ENCODE assay signal across 8 mouse cellular contexts in genomic region chr13:67729441-67729840, GRCm38 (mm10). TPM values are rescaled to one million over a fixed set of nuclear protein-coding genes. Genes with fewer than 3 reads are reported as not detected.
A peak's percentile ranks its signal among the peaks of the same experiment; 100 is the strongest.
DNase-seq lines count a peak whose midpoint lies in the region; ATAC-seq lines count a peak whose summit lies in the region.
"Not testable (repeated sequence)": the region's sequence is repeated elsewhere in the genome, so short reads cannot be mapped to it uniquely, and the experiment has no call there.

No protein-coding gene starts in this region.

- H3K27me3 ChIP-seq in embryonic facial prominence, embryonic 10.5 days (replicated peaks; ENCODE audit: low read depth, poor library complexity, severe bottlenecking); heart, embryonic 12.5 days (replicated peaks); limb, embryonic 10.5 days (ENCODE audit: low read depth, poor library complexity, severe bottlenecking): not testable (repeated sequence)

- not testable (repeated sequence) for H3K4me1 ChIP-seq in embryonic facial prominence, embryonic 10.5 days; heart, embryonic 12.5 days (replicated peaks); limb, embryonic 10.5 days

- peak overlapping the region; percentile 67 for H3K4me3 ChIP-seq in embryonic facial prominence, embryonic 10.5 days
- peak overlapping the region; percentile 85 for H3K4me3 ChIP-seq in heart, embryonic 12.5 days
- H3K4me3 ChIP-seq in limb, embryonic 10.5 days, result peak overlapping the region; percentile 70

- not testable (repeated sequence) for H3K36me3 ChIP-seq in embryonic facial prominence, embryonic 10.5 days (replicated peaks); heart, embryonic 12.5 days; limb, embryonic 10.5 days

- H3K27ac ChIP-seq in embryonic facial prominence, embryonic 10.5 days (replicated peaks), result peak overlapping the region; percentile 87
- not testable (repeated sequence) for H3K27ac ChIP-seq in heart, embryonic 12.5 days (ENCODE audit: poor library complexity, severe bottlenecking); limb, embryonic 10.5 days

- ATAC-seq in activated CD4-positive, CD25-positive, alpha-beta regulatory T cell, adult 4 months, result peak; percentile 51
- ATAC-seq in heart, embryonic 12.5 days (ENCODE audit: insufficient number of reproducible peaks, low FRiP score), result peak; percentile 72

- H3K9me3 ChIP-seq in embryonic facial prominence, embryonic 10.5 days, result peaks cover 13% of the 10 kb centered on the region
- peaks cover 16% of the 10 kb centered on the region for H3K9me3 ChIP-seq in heart, embryonic 12.5 days (replicated peaks)
- not testable (repeated sequence) for H3K9me3 ChIP-seq in limb, embryonic 10.5 days (replicated peaks)

- 59% methylated on average over 4 of the region's 4 CpGs for WGBS in embryonic facial prominence, embryonic 10.5 days
- 56% methylated on average over 4 of the region's 4 CpGs for WGBS in heart, embryonic 12.5 days
- WGBS in limb, embryonic 10.5 days, result 54% methylated on average over 4 of the region's 4 CpGs

- DNase-seq in embryonic facial prominence, embryonic 10.5 days (ENCODE audit: low spot score), result peak; percentile 41
- peak; percentile 36 for DNase-seq in kidney, adult 18-20 months
- not testable (repeated sequence) for DNase-seq in limb, embryonic 10.5 days (ENCODE audit: low spot score)
- peak; percentile 37 for DNase-seq in lung, postnatal 4 days
- peak; percentile 10 for DNase-seq in retina, embryonic 14.5 days (ENCODE audit: low spot score)
- peak; percentile 36 for DNase-seq in urinary bladder, postnatal 14 days (ENCODE audit: low spot score)

- not testable (repeated sequence) for H3K9ac ChIP-seq in heart, embryonic 12.5 days

- H3K4me2 ChIP-seq in heart, embryonic 12.5 days, result peak overlapping the region; percentile 73

RNA-seq across cellular contexts. Expression of gene Zfp65, which starts 0.5 kb away (rescaled TPM):
- 1 to 10 TPM; 6.8 to 7.4 TPM for polyA plus RNA-seq in activated CD4-positive, CD25-positive, alpha-beta regulatory T cell, adult 4 months (2017; shearing (Covaris generic))
- polyA plus RNA-seq in embryonic facial prominence, embryonic 10.5 days (2016; fragmentation: Nextera tagmentation; extraction: Ambion mirVana), result 6.4 and 7.8 TPM in 2 replicates
- 4.2 and 5.0 TPM in 2 replicates for polyA plus RNA-seq in heart, embryonic 12.5 days (2016; fragmentation: Nextera tagmentation; extraction: Ambion mirVana)
- polyA plus RNA-seq in limb, embryonic 10.5 days (2016; fragmentation: Nextera tagmentation; extraction: Ambion mirVana), result 6.2 and 8.9 TPM in 2 replicates

RNA-seq across cellular contexts. Expression of gene Zfp85, which starts 25.6 kb away (rescaled TPM):
- 10 to 100 TPM; 13.0 to 16.3 TPM for polyA plus RNA-seq in activated CD4-positive, CD25-positive, alpha-beta regulatory T cell, adult 4 months (2017; shearing (Covaris generic))
- 4.2 and 4.9 TPM in 2 replicates for polyA plus RNA-seq in embryonic facial prominence, embryonic 10.5 days (2016; fragmentation: Nextera tagmentation; extraction: Ambion mirVana)
- 2.6 and 3.3 TPM in 2 replicates for polyA plus RNA-seq in heart, embryonic 12.5 days (2016; fragmentation: Nextera tagmentation; extraction: Ambion mirVana)
- 4.3 and 4.7 TPM in 2 replicates for polyA plus RNA-seq in limb, embryonic 10.5 days (2016; fragmentation: Nextera tagmentation; extraction: Ambion mirVana)

RNA-seq across cellular contexts. Expression of gene Zfp738, which starts 42.6 kb away (rescaled TPM):
- 10 to 100 TPM; 11.9 to 16.7 TPM for polyA plus RNA-seq in activated CD4-positive, CD25-positive, alpha-beta regulatory T cell, adult 4 months (2017; shearing (Covaris generic))
- 11.2 and 11.3 TPM in 2 replicates for polyA plus RNA-seq in embryonic facial prominence, embryonic 10.5 days (2016; fragmentation: Nextera tagmentation; extraction: Ambion mirVana)
- 7.5 and 7.8 TPM in 2 replicates for polyA plus RNA-seq in heart, embryonic 12.5 days (2016; fragmentation: Nextera tagmentation; extraction: Ambion mirVana)
- 9.9 and 12.1 TPM in 2 replicates for polyA plus RNA-seq in limb, embryonic 10.5 days (2016; fragmentation: Nextera tagmentation; extraction: Ambion mirVana)

RNA-seq across cellular contexts. Expression of gene Zfp493, which starts 50.1 kb away (rescaled TPM):
- 1 to 10 TPM; 1.8 to 2.5 TPM for polyA plus RNA-seq in activated CD4-positive, CD25-positive, alpha-beta regulatory T cell, adult 4 months (2017; shearing (Covaris generic))
- 3.2 and 3.3 TPM in 2 replicates for polyA plus RNA-seq in embryonic facial prominence, embryonic 10.5 days (2016; fragmentation: Nextera tagmentation; extraction: Ambion mirVana)
- 1.7 and 2.5 TPM in 2 replicates for polyA plus RNA-seq in heart, embryonic 12.5 days (2016; fragmentation: Nextera tagmentation; extraction: Ambion mirVana)
- polyA plus RNA-seq in limb, embryonic 10.5 days (2016; fragmentation: Nextera tagmentation; extraction: Ambion mirVana), result 2.9 and 3.6 TPM in 2 replicates
